Mouse (Mus musculus): ENCODE results near the gene Eml6.

Gene Eml6

DNA sequence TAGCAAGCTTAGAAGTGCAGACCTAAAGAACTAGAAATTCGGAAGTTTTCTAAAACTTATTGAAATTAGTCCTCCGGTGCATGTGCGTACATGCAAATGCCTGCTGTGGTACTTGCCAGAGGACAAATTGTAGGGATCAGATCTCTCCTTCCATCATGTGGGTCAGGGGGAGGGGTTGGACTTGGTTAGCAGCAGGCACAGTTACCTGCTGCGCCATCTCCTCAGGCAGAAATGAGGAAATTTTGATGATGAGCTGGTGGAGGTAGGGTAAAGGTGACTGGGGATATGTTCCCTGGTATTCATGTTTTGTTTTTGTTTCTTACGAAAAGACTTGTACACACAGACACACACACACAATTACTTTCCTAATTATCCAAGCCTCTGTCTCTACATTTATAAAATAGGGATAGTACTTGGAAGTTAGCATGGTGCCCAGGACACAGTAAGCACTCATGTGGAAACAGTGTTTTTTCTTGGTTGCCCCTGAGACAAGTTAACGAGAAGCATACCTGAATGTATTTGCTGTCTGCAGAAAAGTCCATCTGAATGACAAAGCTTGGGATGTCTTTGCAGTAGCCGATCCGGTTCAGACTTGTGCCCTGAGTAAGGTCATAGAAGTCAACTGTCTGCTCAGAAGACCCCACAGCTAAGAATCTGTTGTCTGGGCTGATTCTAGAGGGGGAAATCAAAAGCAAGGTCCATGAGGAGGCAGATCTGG is 276.9 kb downstream of the Eml6 start:
- no peak for DNase-seq

DNA sequence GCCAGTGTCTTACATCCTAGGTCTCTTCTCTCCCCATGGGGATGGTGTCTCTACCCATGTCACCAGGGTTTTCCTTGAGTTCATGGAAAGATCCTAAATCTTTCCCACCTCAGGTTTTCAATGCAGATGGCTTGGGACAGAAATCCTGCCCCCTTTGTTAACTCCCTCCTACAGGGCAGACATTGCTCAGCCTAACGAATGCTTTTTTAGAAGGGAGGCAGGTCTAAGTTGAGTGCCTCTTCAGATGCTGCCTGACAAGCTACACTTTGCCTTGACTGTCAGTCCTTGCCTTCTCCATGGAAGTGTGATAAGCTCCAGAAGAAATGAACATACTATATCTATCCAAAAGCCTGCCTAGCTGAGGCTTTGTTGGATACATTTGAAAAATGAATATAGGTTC is 278.0 kb downstream of the Eml6 start:
- no peak for DNase-seq

- DNase-seq = no peak
These were observed 278.5 kb downstream of the Eml6 start for GRCm38 (mm10) chr11:29747365-29747764.

DNA sequence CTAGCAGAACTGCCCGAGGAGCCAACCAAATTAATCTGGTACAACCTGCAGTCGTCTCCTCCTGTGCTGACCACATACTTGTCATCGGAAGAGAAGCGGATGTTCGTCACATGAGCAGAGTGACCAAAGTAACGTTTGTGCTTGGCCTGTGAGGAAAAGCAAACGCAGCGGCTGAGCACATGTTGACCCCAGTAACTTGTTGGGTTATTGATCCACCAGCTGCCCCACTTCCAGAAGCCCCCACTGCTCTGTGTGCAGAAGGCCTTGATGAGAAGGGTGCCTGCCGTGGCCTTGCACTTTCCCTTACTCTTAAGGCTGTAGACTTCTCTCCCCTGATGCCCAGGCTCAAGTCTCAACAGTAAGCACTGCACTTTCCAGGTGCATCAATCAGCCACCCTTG is 279.6 kb downstream of the Eml6 start:
- DNase-seq = no peak

- no peak for DNase-seq
These were observed 280.3 kb downstream of the Eml6 start for GRCm38 (mm10) chr11:29745513-29745912.

GRCm38 (mm10) chr11:29744760-29745430 is 280.9 kb downstream of the Eml6 start:
- no peak for DNase-seq

- DNase-seq = no peak
These were observed 286.1 kb downstream of the Eml6 start for GRCm38 (mm10) chr11:29739752-29740151.

- DNase-seq = no peak
These were observed 297.9 kb downstream of the Eml6 start for GRCm38 (mm10) chr11:29727901-29728300.

DNA sequence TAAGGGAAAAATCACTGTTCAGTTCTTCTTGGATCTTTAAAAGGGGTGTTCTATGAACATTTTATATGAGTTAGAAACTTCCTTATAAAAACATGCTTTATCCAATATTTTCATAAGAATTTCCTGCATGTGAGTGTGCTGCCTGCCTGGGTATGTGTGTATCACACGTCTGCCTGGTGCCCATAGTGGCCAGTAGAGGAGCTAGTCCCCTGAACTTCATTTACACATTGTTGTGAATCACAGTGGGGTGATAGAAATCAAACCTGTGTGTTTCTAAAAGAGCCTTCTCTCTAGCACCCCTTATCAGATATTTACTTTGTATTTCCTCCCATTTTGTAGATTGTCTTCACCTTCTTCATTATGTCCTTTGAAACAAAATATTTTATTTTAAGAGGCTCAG is 300.2 kb downstream of the Eml6 start:
- no peak for DNase-seq

DNA sequence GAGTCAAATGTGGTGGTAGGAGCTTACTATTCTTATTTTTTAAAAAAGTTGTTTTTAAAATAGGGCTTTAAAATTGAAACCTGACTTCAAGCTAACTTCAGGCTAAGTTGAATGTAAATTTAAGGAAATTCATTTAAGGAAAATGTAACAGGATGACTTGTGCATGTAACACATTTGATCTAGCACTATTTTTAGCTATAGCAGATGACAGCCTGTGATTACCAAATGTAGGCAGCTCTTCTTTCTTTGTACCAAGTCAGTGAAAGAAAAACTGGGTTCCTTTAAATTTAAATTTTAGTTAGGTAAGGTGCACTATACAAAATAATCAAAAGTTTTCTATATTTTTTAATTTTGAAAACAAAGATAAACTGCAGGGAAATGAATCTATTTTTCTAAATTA is 300.7 kb downstream of the Eml6 start:
- no peak for DNase-seq

- DNase-seq = no peak
These were observed 301.6 kb downstream of the Eml6 start for GRCm38 (mm10) chr11:29724213-29724612.

- DNase-seq = no peak
These were observed 306.2 kb downstream of the Eml6 start for GRCm38 (mm10) chr11:29719597-29719996.

DNA sequence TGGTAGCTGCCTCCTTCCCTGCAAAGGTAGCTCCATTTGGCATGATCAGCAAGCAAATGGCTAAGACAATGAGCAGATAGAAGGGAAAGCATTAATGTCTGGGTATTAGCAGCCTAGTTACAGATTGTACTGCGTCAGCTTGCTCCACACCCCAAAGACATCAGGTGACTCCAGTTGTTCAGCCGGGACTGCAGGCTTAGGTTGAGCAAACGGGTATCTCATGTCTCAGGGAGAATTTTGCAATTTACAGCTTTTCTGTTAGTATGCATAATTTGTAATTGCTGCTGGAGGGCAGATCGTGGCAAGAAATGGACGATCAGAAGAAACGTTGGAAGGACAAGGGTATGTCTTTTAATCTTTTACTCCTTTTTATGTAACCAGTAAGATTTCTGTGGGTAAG is 307.3 kb downstream of the Eml6 start:
- peak; percentile 18 to 43 for DNase-seq

DNA sequence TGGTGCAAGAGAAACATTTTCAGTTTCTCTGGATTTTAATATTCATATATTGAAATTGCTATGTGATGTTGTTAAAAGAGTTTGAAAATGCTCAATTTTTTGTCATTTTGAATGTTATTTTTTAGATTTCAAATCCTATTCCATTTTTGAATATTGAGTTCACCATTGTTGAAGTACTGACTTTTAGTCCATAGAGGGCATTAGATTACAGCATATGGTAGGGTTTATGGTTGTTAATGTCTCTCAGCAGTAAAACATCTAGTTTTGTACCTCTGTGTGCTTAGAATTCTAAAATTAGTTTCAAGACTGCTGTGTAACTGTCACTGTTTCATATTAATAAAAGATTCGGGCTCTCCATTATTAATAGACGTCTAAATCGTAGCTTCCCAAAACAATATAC is 310.3 kb downstream of the Eml6 start:
- DNase-seq = no peak

DNA sequence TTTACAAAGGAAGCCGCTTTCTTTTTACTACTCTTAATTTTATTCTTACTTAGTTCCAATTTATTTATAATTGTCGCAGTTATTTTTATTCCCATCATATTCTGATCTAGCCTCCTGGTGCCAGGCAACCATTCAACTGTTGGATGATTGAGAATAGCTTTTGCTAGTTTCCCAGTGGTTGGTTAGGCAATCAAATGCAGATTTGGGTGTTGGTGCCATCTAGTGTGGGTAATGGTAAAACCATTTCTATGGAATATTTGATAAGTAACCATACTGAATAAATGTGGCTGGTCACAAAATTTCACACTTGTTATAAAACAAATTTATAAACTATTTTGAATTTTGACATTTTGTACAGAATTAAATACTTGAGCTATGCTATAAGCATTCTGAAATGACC is 311.0 kb downstream of the Eml6 start:
- DNase-seq = peak in 1 of 2 experiments; percentile 30

DNA sequence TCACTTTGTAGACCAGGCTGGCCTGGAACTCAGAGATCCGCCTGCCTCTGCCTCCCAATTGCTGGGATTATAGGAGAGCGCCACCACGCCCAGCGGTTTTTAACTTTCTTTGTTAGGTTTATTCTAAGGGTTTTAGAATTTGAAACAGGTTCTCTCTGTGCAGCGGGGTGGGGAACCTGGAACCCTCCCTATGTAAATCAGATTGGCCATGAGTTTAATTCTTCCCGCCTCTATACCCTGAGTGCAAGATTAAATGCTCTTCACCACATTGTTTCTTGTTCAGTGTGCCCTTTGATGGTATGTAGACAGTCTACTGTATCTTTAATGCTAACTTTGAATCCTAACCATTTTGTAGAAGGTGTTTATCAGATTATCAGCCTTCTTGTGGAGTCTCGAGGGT is 311.7 kb downstream of the Eml6 start:
- DNase-seq = no peak

DNA sequence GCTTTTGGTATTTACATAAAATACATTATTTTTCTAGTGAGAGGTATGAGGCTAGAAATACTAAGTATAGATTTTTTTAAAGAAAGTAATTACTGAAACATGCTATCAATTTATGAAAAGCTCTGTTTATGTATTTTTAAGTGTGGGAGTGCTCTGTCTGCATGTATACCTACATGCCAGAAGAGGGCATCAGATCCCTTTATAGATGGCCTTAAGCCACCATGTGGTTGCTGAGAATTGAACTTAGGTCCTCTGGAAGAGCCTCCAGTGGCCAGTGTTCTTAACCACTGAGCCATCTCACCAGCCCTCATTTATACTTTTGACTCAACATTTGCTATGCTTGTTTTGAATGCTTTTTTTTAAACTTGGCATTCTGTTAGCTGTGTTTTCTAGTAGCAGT is 316.3 kb downstream of the Eml6 start:
- DNase-seq = no peak

GRCm38 (mm10) chr11:29706845-29707244 is 319.0 kb downstream of the Eml6 start:
- DNase-seq = no peak

- no peak for DNase-seq
These were observed 320.6 kb downstream of the Eml6 start for GRCm38 (mm10) chr11:29705263-29705662.

DNA sequence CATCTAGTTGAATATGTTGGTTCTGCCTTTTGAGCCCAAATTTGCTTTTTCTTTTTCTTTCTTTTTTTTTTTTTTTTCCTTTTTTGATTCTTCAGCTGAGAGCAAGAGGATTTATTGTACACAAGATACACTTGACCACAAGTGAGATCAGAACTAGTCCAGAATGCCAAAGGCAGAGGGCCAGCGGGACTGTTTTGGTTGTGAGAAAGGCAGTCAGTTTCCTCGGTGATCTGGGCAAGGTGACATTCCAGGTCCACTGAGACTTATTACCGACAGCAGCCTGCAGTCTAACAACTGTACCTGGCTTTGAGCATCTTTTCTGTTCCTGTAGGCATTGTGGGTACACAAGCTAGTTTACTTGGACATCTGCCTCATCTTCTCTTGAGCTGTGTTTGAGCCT is 323.1 kb downstream of the Eml6 start:
- DNase-seq = no peak

GRCm38 (mm10) chr11:29694754-29695153 is 331.1 kb downstream of the Eml6 start:
- no peak for DNase-seq

DNA sequence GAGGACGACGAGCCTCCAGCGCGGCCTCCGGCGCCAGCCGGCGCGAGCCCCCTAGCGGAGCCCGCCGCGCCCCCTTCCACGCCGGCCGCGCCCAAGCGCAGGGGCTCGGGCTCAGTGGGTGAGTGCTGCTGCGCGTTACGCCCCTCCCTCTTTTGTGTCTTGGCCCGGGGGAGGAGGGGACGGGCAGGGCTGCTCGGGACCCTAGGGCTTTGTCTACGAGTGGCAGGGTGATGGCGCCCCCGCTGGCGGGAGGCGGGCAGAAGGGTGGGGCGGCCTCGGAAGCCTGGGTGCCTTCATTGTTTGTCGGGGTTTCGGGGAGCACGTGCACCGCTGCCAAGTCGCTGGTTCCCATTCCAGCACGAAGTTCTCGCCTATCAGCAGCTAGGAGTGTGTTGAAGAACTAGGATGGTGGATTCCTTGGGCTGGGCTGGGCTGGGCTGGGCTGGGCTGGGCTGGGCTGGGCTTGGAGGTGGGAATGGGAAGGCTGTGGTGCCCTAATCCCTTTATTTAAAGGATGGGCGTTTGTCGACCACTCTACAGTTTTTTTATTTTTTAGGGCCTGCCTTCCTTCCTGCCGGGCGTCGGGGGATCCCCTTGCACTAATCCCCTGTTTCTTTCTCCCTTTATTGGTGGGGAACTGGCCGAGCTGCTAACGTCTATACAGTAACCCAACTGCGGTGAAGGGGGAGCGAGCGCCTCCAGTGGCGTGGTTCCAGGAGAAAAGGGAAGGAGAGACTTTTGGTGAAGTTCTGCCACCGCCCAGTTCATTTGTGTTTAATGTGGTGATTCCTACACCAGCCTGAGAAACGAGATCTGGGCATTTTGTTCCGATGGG is 332.0 kb downstream of the Eml6 start:
- peak; percentile 87 to 89 for DNase-seq

Data from lung, adult 18-20 months (tissue).